Mouse (Mus musculus) CH12.LX (cell line): ENCODE measurements around the gene Otop3.

Experiments
- CTCF ChIP-seq, 2 experiments: IDR thresholded peaks in 1 of 2; conservative IDR thresholded peaks in 1 of 2; 2 replicates each; pipeline ENCODE4 v1.5.1; 2011 to 2012; ENCODE audit warnings: low read depth in 2 of 2, low read length in 2 of 2, improper control_type of control experiment in 1 of 2, inconsistent platforms in 1 of 2, mild to moderate bottlenecking in 1 of 2, moderate library complexity in 1 of 2
- E2F4 ChIP-seq: IDR thresholded peaks from 2 replicates; pipeline ENCODE4 v1.6.1; 2011; ENCODE audit warnings: low read depth, low read length, improper control_type of control experiment; ENCODE audit not compliant: insufficient replicate concordance
- ELF1 ChIP-seq: IDR thresholded peaks from 2 replicates; pipeline ENCODE4 v1.6.1; 2014; ENCODE audit warnings: low read depth, mild to moderate bottlenecking, inconsistent platforms, low read length, improper control_type of control experiment
- KAT2A ChIP-seq: IDR thresholded peaks from 2 replicates; pipeline ENCODE4 v1.6.1; 2012; ENCODE audit warnings: low read length, improper control_type of control experiment, inconsistent platforms; ENCODE audit not compliant: insufficient replicate concordance
- MAX ChIP-seq: IDR thresholded peaks from 2 replicates; pipeline ENCODE4 v1.6.1; 2011; ENCODE audit warnings: low read length, improper control_type of control experiment
- MEF2A ChIP-seq: IDR thresholded peaks from 2 replicates; pipeline ENCODE4 v1.6.1; 2014; ENCODE audit warnings: low read depth, mild to moderate bottlenecking, inconsistent platforms, low read length, improper control_type of control experiment, borderline replicate concordance
- NRF1 ChIP-seq: IDR thresholded peaks from 2 replicates; pipeline ENCODE4 v1.6.1; 2014; ENCODE audit warnings: low read depth, mild to moderate bottlenecking, inconsistent platforms, low read length, improper control_type of control experiment, moderate library complexity
- POLR2A ChIP-seq: IDR thresholded peaks from 2 replicates; pipeline ENCODE4 v1.6.1; 2011; ENCODE audit warnings: low read depth, mild to moderate bottlenecking, improper control_type of control experiment, low read length
- POLR2AphosphoS2 ChIP-seq: IDR thresholded peaks from 2 replicates; pipeline ENCODE4 v1.6.1; 2011; ENCODE audit warnings: low read depth, low read length, improper control_type of control experiment
- RCOR1 ChIP-seq: conservative IDR thresholded peaks from 2 replicates; pipeline ENCODE4 v1.6.1; 2012; ENCODE audit warnings: low read depth, mild to moderate bottlenecking, inconsistent platforms, low read length, improper control_type of control experiment
- SIN3A ChIP-seq: IDR thresholded peaks from 2 replicates; pipeline ENCODE4 v1.6.1; 2012; ENCODE audit warnings: low read length, improper control_type of control experiment, inconsistent platforms
- USF1 ChIP-seq: IDR thresholded peaks from 2 replicates; pipeline ENCODE4 v1.6.1; 2014; ENCODE audit warnings: low read depth, mild to moderate bottlenecking, inconsistent platforms, low read length, improper control_type of control experiment
- ZNF384 ChIP-seq: IDR thresholded peaks from 2 replicates; pipeline ENCODE4 v1.6.1; 2012; ENCODE audit warnings: low read depth, low read length, improper control_type of control experiment, inconsistent platforms

DNA sequence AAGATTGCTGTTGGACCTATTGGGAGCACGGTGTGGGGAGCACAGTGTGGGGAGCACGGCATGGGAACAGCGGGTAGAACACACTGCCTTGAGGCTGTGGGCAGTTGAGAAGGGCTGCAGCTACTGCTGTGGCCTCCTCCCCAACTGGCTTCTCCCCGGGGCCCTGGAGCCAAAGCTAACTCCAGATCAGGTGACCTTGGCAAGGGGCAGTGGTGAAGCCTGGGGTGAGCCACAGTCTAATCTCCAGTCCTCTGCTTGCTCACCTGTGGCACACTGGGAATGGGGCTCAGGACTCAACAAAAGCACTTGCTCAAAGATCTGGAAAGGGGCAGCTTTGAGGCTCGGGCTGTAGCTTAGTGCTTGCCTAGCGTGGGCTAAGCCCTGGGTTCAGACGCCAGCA is 17.3 kb upstream of the Otop3 start:
- TF ChIP-seq POLR2AphosphoS2 (no peak), ZNF384 (no peak), E2F4 (no peak), POLR2A (no peak), RCOR1 (no peak), KAT2A (no peak), CTCF (conservative IDR thresholded peaks at IDR 0.05 in 1 of 2, IDR thresholded peaks at IDR 0.05 in 1 of 2; ENCODE audit: low read depth in 2 of 2, low read length in 2 of 2) (no peak), USF1 (no peak), ELF1 (no peak), NRF1 (no peak), MAX (no peak), SIN3A (no peak), MEF2A (no peak)
